Mouse (Mus musculus) gastrocnemius, adult 2 months (tissue): ENCODE measurements around the gene Card9. TPM values are rescaled to one million over a fixed set of nuclear protein-coding genes. Genes with fewer than 3 reads are reported as not detected.

ENCODE experiments used
- DNase-seq: peaks from one replicate; pipeline ENCODE4 v3.0.0; 2022
- H3K27ac ChIP-seq: fragments of 200-600 bp; 2 replicates; pipeline ENCODE4 v1.8.1; 2022; ENCODE audit warnings: mild to moderate bottlenecking
- H3K4me3 ChIP-seq: fragments of 200-600 bp; 2 replicates; pipeline ENCODE4 v1.8.1; 2022; ENCODE audit warnings: mild to moderate bottlenecking, moderate library complexity
- CTCF ChIP-seq: fragments of 200-600 bp; IDR thresholded peaks from 2 replicates; pipeline ENCODE4 v1.8.1; 2022; ENCODE audit warnings: antibody characterized with exemption, mild to moderate bottlenecking, moderate library complexity
- intact Hi-C: fragments of 180-260 bp; cut with DNase I; formaldehyde crosslinking; loops from one replicate; pipeline ENCODE4 v1.15.1; 2025
- total RNA-seq, 2 experiments: library from RNA; stranded (reverse); gene quantifications; 2 replicates each; pipeline ENCODE4 v1.2.3; 2021

Card9 gene
- total RNA-seq, 2 experiments from 2014 or later = 1.1 to 1.2 TPM

DNA sequence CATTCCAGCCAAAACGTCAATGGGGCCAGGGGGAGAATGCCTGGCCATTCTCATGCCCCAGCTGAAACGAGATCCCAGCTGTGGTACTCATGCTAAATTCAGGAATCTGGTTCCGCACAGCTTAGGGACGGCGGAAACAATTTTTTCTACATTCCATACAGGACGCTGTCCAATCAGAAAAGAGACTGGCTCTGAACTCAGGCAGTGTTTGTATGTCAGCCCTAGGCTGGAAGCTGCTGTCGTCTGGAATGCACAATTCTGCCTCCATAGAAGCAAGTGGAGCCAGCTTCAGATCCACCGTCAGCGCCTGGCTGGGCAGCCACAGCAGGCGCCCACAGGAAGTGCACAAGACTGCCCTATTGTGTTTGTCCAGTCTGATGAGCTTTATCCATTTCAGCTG, 51.0 kb downstream of the Card9 start:
- TF ChIP-seq CTCF = no peak
- H3K27ac ChIP-seq = peak overlapping the region; percentile 63
- peak; percentile 45 for DNase-seq
- intact Hi-C loops = no loop called here
- no peak overlapping the region for H3K4me3 ChIP-seq

DNA sequence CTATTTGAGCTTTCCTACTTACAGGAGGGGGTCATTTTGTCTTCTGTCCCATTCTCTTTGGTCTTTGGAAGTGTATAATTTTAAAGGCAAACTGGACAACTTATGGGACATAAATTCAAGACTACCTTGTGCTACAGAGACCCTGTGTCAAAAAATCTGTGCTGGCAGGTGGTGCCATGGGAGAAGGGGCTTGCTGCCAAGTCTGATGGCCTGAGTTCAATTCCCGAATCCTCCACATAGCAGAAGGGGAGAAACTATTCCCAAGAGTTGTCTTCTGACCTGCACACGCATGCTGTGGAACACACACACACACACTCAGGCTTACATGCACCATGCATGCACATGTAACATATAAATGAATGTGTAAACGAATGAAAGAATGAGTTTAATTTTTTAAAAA, 54.0 kb downstream of the Card9 start:
- TF ChIP-seq CTCF = no peak

DNA sequence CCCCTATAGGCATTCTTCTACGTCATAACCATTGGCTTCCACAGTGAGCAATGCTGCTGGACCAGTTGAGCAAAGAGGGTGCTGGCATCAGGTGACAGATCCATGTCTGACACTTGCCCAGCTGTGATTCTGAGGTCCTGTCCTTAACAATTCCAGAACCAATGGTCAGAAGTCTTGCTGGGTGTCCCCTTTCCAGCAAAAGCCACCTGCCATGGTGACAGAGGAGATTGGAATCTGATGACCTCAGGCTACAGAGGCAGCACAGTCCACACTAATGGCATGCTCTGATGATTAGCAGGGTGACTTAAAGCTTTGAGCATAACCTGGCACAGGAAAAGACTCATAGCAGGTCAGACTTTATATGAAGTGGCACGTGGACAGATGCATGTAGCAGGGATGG, 55.2 kb downstream of the Card9 start:
- no peak for DNase-seq
- intact Hi-C loops = no loop called here
- TF ChIP-seq CTCF = no peak
- no peak overlapping the region for H3K4me3 ChIP-seq
- H3K27ac ChIP-seq = no peak overlapping the region

More for the DNA sequence above, 54.0 kb downstream of the Card9 start:
- intact Hi-C loops = no loop called here
- Histone ChIP-seq H3K4me3 (no peak overlapping the region), H3K27ac (no peak overlapping the region)
- DNase-seq = no peak

DNA sequence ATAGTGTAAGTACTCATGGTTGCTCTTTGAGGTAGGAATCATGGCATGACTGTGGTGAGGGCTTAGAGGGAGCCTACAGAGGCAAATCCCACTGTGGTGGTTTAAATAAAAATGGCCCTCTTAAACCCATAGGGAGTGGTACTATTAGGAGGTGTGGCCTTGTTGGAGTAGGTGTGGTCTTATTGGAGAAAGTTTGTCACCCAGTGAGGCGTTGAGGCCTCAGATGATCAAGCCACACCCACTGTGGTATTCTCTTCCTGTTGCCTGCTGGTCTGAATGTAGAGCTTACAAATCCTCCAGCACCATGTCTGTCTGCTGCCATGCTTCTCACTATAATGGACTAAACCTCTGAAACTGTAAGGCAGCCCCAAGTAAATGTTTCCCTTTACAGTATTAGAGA, 56.0 kb downstream of the Card9 start:
- H3K4me3 ChIP-seq = no peak overlapping the region
- H3K27ac ChIP-seq = no peak overlapping the region
- intact Hi-C loops = no loop called here
- no peak for TF ChIP-seq CTCF
- DNase-seq = no peak

Other genes starting within 250 kb of the Card9 start
- 10 to 100 TPM; 18.9 to 32.6 TPM for gene Nacc2, start 237.7 kb downstream of the Card9 start, total RNA-seq
- gene Lhx3, start 152.6 kb downstream of the Card9 start, total RNA-seq = not detected
- 1 to 10 TPM; 3.0 to 3.9 TPM for gene Qsox2, start 123.4 kb downstream of the Card9 start, total RNA-seq
- gene Ccdc187, start 66.4 kb downstream of the Card9 start, total RNA-seq = not detected
- 1 to 10 TPM; 2.3 to 2.6 TPM for gene Gpsm1, start 45.4 kb downstream of the Card9 start, total RNA-seq
- gene Dnlz, start 8.8 kb downstream of the Card9 start, total RNA-seq = 10 to 100 TPM; 18.0 to 22.7 TPM
- 1 to 10 TPM; 7.5 to 8.6 TPM for gene Snapc4, start 19.7 kb upstream of the Card9 start, total RNA-seq
- gene Entr1, start 28.4 kb upstream of the Card9 start, total RNA-seq = 10 to 100 TPM; 25.2 to 33.1 TPM
- gene Pmpca, start 28.4 kb upstream of the Card9 start, total RNA-seq = 100 to 1,000 TPM; 133 to 141 TPM
- 1 to 10 TPM; 7.9 to 9.3 TPM for gene Inpp5e, start 48.3 kb upstream of the Card9 start, total RNA-seq
- gene Sec16a, start 84.3 kb upstream of the Card9 start, total RNA-seq = 10 to 100 TPM; 27.2 to 30.4 TPM
- 10 to 100 TPM in 1 of 2 experiments, 1 to 10 TPM in 1; 6.9 to 11.9 TPM for gene Notch1, start 155.7 kb upstream of the Card9 start, total RNA-seq
- 10 to 100 TPM; 34.4 to 53.7 TPM for gene Egfl7, start 219.1 kb upstream of the Card9 start, total RNA-seq
- gene Gm20532, start 225.7 kb upstream of the Card9 start, total RNA-seq = not detected
- gene Agpat2, start 243.5 kb upstream of the Card9 start, total RNA-seq = 1 to 10 TPM; 2.8 to 7.3 TPM